Mouse (Mus musculus) gastrocnemius, adult 2 months (tissue): Measurements from ENCODE around the gene Ppp1ca. TPM values are rescaled to one million over a fixed set of nuclear protein-coding genes. Genes with fewer than 3 reads are reported as not detected.

Experiments
- DNase-seq: peaks from one replicate; pipeline ENCODE4 v3.0.0; 2022
- H3K27ac ChIP-seq: fragments of 200-600 bp; 2 replicates; pipeline ENCODE4 v1.8.1; 2022; ENCODE audit warnings: mild to moderate bottlenecking
- H3K4me3 ChIP-seq: fragments of 200-600 bp; 2 replicates; pipeline ENCODE4 v1.8.1; 2022; ENCODE audit warnings: mild to moderate bottlenecking, moderate library complexity
- CTCF ChIP-seq: fragments of 200-600 bp; IDR thresholded peaks from 2 replicates; pipeline ENCODE4 v1.8.1; 2022; ENCODE audit warnings: antibody characterized with exemption, mild to moderate bottlenecking, moderate library complexity
- intact Hi-C: fragments of 180-260 bp; cut with DNase I; formaldehyde crosslinking; loops from one replicate; pipeline ENCODE4 v1.15.1; 2025
- total RNA-seq, 2 experiments: library from RNA; stranded (reverse); gene quantifications; 2 replicates each; pipeline ENCODE4 v1.2.3; 2021

Gene Ppp1ca
- total RNA-seq, 2 experiments from 2014 or later = 201 to 214 TPM

DNA sequence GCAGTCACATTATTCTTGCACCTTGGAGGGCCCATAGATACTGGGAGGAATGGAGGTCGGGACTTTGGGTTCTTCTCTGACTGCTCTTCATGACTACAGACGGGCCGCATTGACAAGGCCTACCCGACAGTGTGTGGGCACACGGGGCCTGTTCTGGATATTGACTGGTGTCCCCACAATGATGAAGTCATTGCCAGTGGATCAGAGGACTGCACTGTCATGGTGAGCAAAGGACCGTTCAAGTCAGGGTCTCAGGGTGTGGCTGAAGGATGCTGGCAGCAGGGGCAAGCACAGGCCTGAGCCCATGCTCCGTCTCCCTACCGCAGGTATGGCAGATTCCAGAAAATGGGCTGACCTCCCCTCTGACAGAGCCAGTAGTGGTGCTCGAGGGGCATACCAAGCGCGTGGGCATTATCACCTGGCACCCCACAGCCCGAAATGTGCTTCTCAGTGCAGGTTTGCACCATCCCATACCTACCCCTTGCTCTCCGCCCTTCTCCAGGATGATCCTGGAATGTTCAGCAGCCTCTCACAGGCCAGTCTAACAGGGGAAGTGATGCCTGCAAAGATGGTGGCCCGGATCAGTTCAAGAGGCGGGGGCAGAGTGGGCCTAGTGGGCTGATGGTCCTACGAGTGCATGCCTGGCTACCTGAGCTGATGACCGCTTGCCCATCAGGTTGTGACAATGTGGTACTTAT, 42.0 kb upstream of the Ppp1ca start:
- Histone ChIP-seq H3K4me3 (peak overlapping the region; percentile 97), H3K27ac (peak overlapping the region; percentile 96; the same call in 1 of the 2 replicates)
- TF ChIP-seq CTCF = no peak
- DNase-seq = no peak
- intact Hi-C loops = no loop called here

DNA sequence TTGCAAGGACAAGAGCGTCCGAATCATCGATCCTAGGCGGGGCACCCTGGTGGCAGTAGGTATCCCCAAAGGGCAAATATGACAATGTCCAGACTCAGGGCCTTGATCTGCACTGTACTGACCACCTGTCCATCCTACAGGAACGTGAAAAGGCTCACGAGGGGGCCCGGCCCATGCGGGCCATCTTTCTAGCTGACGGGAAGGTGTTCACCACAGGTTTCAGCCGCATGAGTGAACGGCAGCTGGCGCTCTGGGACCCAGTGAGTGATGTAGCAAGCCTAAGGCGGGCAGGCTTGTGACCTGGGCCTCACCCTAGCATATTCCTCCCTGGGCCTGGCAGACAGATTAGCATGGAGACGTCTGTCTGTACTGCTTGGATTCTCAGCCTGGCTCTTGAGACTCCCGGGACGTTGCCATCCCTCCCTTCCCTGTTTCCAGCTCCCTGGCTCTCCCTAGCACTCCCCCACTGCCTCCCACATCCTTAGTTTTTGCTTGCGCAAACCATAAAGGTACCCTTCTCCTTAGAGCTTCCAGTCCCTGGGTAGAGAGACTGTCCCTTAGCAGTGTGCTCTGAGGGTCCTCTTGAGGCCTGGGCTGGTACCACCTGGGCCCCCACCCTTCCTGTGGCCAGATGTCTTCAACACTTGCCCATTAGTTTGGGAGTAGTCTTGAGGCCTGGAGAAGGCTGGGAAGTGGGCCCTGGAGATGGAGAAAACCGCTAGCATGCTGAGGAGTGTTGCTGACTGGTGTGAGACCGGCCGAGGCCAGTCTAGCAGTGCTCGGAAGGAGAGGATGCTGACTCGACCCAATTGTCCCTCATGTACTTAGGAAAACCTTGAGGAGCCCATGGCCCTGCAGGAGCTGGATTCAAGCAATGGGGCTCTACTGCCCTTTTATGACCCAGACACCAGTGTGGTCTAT, 41.0 kb upstream of the Ppp1ca start:
- H3K27ac ChIP-seq = no peak overlapping the region
- H3K4me3 ChIP-seq = no peak overlapping the region
- TF ChIP-seq CTCF = no peak
- intact Hi-C loops = no loop called here
- no peak for DNase-seq

- H3K4me3 ChIP-seq = no peak overlapping the region
- intact Hi-C loops = no loop called here
- DNase-seq = no peak
- no peak for TF ChIP-seq CTCF
- no peak overlapping the region for H3K27ac ChIP-seq
Measured at GRCm38 (mm10) chr19:4151488-4151860, 40.4 kb upstream of the Ppp1ca start.

- intact Hi-C loops = no loop called here
- DNase-seq = no peak
- Histone ChIP-seq H3K4me3 (no peak overlapping the region), H3K27ac (no peak overlapping the region)
- TF ChIP-seq CTCF = no peak
Measured at GRCm38 (mm10) chr19:4151898-4152297, 40.0 kb upstream of the Ppp1ca start.

DNA sequence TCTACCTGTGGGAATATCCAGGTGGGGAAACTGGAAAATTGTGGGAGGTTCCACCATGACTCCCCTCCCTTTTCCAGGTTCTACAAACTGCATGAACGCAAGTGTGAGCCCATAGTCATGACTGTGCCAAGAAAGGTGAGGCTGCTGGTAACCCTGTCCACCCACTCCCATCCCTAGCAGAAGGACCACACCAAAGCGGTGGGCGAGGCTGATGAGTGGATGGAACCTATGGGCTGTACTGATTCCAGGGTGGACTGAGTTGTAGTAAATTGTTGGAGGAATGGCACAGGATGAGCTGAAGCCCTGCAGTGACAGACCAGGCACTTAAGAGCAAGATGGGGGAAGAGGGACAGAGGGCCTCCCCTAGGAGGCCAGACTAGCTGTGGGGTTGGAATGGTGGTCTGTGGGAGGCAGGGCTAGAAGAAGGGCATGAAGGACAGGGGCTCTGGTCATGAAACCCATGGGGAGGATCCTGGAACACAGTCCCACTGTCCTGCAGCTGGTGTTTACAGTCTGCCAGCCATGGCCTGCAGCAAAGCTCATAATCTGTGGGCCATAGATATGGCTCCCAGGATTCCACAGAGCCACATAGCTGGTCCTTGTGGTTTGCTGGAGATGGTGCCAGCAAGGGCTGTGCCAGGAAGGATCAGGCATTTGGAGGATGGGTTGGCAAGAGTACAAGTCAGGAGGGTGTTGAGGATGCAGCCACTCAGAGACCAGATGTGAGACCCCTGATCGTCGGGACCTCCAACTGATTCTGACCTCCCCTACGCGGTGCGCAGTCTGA, 39.2 kb upstream of the Ppp1ca start:
- H3K4me3 ChIP-seq = no peak overlapping the region
- no peak overlapping the region for H3K27ac ChIP-seq
- intact Hi-C loops = no loop called here

GRCm38 (mm10) chr19:4153232-4153654, 38.6 kb upstream of the Ppp1ca start, which contains the start of gene Ptprcap:
Gene Ptprcap (plus strand): TSS chr19:4153604.
- Histone ChIP-seq H3K4me3 (no peak within 1 kb of the TSS), H3K27ac (0 out of 2 replicates have a peak within 1 kb of the TSS, but pooled peaks have one; percentile 8)
- no peak for TF ChIP-seq CTCF
- DNase-seq = no peak
- intact Hi-C loops = no loop called here

More for the DNA sequence above, 39.2 kb upstream of the Ppp1ca start:
- no peak for TF ChIP-seq CTCF
- no peak for DNase-seq

DNA sequence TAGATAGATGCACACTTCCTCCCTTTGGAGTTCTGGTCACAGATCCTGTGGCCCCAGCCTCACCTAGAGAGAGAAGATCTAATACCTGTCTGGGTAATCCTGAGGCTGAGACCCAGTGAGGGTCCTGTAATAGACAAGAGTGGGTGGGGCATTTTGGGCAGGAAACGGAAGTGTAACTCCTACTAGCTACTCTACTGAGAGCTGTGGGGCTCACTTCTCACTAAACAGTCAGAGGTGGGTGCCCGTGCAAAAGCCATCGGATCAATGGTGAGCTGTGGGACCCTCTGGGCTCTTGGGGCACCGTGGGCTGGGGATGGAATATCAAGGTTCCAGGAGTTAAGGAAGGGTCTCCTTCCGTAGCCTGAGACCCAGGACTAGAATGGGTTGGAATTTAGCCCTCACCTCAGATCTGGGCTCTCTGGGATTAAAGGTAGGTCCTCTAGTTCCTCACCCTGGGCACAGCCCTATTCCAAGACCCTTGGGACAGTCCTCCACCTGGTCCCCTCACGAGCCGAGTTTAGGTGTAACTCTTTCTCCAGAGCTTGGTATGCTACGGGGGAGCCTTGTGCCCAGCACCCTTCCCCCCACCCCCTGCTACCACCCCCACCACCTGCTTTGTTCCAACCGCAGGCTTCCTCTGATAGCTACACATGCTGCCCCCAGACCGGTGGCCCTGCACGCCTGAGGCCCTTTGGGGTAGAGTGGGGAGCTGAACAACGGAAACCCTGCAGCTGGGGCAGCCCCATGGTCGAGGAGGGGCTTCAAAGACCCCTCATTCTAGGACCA, 37.2 kb upstream of the Ppp1ca start:
- no peak for TF ChIP-seq CTCF
- intact Hi-C loops = no loop called here
- DNase-seq = no peak
- Histone ChIP-seq H3K4me3 (no peak overlapping the region), H3K27ac (0 out of 2 replicates have a peak overlapping the region, but pooled peaks have one; percentile 8)

- intact Hi-C loops = no loop called here
- TF ChIP-seq CTCF = no peak
- Histone ChIP-seq H3K27ac (no peak overlapping the region), H3K4me3 (no peak overlapping the region)
- DNase-seq = no peak
Measured at GRCm38 (mm10) chr19:4155223-4156072, 36.4 kb upstream of the Ppp1ca start.

DNA sequence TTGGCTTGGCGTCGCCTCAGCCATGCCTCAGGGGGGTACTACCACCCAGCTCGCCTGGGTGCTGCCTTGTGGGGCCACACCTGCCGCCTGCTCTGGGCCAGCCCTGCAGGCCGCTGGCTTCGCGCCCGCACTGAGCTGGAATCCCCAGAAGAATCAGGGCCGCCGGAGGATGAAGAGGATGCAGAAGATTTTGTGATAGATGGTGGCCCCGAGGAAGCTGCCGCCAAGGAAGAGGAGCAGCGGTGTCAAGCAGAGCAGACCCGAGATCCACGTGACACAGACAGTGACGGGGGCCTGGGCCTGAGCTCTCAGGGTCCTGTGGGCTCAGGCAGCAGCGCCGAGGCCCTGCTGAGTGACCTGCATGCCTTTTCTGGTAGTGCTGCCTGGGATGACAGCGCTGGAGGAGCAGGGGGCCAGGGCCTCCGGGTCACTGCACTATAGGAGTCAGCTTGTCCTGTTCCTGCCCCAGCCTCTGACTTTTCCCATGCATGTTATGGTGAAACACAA, 35.7 kb upstream of the Ppp1ca start:
- intact Hi-C loops = no loop called here
- no peak for DNase-seq
- Histone ChIP-seq H3K4me3 (no peak overlapping the region), H3K27ac (no peak overlapping the region)
- TF ChIP-seq CTCF = no peak

- intact Hi-C loops = no loop called here
- no peak for TF ChIP-seq CTCF
- DNase-seq = no peak
- H3K4me3 ChIP-seq = no peak overlapping the region
- no peak overlapping the region for H3K27ac ChIP-seq
Measured at GRCm38 (mm10) chr19:4156771-4157170, 35.1 kb upstream of the Ppp1ca start.

DNA sequence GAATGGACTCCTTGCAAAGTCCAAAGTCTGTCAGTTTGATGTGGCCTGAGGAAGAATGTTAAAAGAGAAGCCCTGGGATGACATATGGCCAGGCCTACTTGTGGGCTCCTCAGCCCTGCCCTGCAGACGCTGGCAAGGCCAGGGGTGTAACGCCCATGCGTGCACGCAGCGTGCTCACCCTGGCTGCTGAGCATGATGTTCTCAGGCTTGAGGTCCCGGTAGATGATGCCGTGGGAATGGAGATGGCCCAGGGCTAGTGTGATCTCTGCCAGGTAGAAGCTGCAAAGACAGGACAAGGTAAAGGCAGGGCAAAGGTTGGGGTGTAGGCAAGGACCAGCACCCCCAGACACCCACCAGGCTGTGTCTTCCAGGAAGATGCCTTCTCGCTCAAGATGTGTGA, 32.8 kb upstream of the Ppp1ca start:
- Histone ChIP-seq H3K27ac (no peak overlapping the region), H3K4me3 (no peak overlapping the region)
- intact Hi-C loops = no loop called here
- DNase-seq = no peak
- TF ChIP-seq CTCF = no peak
